Mouse (Mus musculus) hindbrain, embryonic 12.5 days (tissue): ENCODE data around the gene Cpne6. TPM values are rescaled to one million over a fixed set of nuclear protein-coding genes. Genes with fewer than 3 reads are reported as not detected.

Experiments
- ATAC-seq: fragments of 200-750 bp; cut with Nextera tagmentation; 2 replicates; pipeline ENCODE4 v1.8.0; 2017; ENCODE audit warnings: moderate TSS enrichment; ENCODE audit not compliant: low FRiP score
- H3K27ac ChIP-seq: fragments of 300-500 bp; sonication (generic); 2 replicates; pipeline ENCODE4 v1.5.1; 2016; ENCODE audit warnings: mild to moderate bottlenecking
- H3K27me3 ChIP-seq: fragments of 300-500 bp; sonication (generic); 2 replicates; pipeline ENCODE4 v1.6.1; 2016; ENCODE audit warnings: mild to moderate bottlenecking
- H3K36me3 ChIP-seq: fragments of 300-500 bp; sonication (generic); 2 replicates; pipeline ENCODE4 v1.6.1; 2016; ENCODE audit warnings: mild to moderate bottlenecking
- H3K4me1 ChIP-seq: fragments of 300-500 bp; sonication (generic); 2 replicates; pipeline ENCODE4 v1.6.1; 2016
- H3K4me2 ChIP-seq: fragments of 300-500 bp; sonication (generic); replicated peaks from 2 replicates; pipeline ENCODE4 v1.6.1; 2016; ENCODE audit warnings: mild to moderate bottlenecking
- H3K4me3 ChIP-seq: fragments of 300-500 bp; sonication (generic); 2 replicates; pipeline ENCODE4 v1.5.1; 2016; ENCODE audit warnings: mild to moderate bottlenecking
- H3K9ac ChIP-seq: fragments of 300-500 bp; sonication (generic); 2 replicates; pipeline ENCODE4 v1.6.1; 2016; ENCODE audit warnings: mild to moderate bottlenecking, moderate library complexity
- H3K9me3 ChIP-seq: fragments of 300-500 bp; sonication (generic); replicated peaks from 2 replicates; pipeline ENCODE4 v1.6.1; 2016; ENCODE audit warnings: mild to moderate bottlenecking
- WGBS: fragments of 180-500 bp; shearing (Covaris S2); methylation state at CpG from one replicate; pipeline ENCODE4 v1.1.7; 2016; 5-methylcytosine and 5-hydroxymethylcytosine counted together
- polyA plus RNA-seq: library from polyadenylated mRNA; unstranded; fragments of >200 nt; fragmentation: Nextera tagmentation; extraction: Ambion mirVana; gene quantifications from 2 replicates; pipeline ENCODE4 v1.2.1, GENCODE M21; 2016

The Cpne6 gene
- polyA plus RNA-seq = 0.83 and 1.4 TPM in 2 replicates

GRCm38 (mm10) chr14:55510125-55510731, at the start of gene Cpne6:
TSS of gene Cpne6 (plus strand) at chr14:55510445.
- H3K4me1 ChIP-seq = peaks cover 19% of the 10 kb centered on the region
- no peak for ATAC-seq
- H3K9ac ChIP-seq = no peak within 1 kb of the TSS
- no peak within 1 kb of the TSS for H3K27ac ChIP-seq
- no peak within 1 kb of the TSS for H3K4me2 ChIP-seq
- 69% methylated on average over 19 of the region's 22 CpGs for WGBS
- H3K36me3 ChIP-seq = 0 out of 2 replicates have a peak, but pooled peaks cover 6% of the 10 kb centered on the region
- H3K27me3 ChIP-seq = peaks cover 9% of the 10 kb centered on the region; the same call in 1 of the 2 replicates
- no peaks in the 10 kb centered on the region for H3K9me3 ChIP-seq
- no peak within 1 kb of the TSS for H3K4me3 ChIP-seq

GRCm38 (mm10) chr14:55461757-55462156, 48.5 kb upstream of the Cpne6 start:
- no peaks in the 10 kb centered on the region for H3K36me3 ChIP-seq
- 75% methylated on average over 4 of the region's 4 CpGs for WGBS
- ATAC-seq = no peak

GRCm38 (mm10) chr14:55466481-55466880, 43.8 kb upstream of the Cpne6 start:
- Histone ChIP-seq H3K27me3 (no peaks in the 10 kb centered on the region), H3K4me1 (0 out of 2 replicates have a peak, but pooled peaks cover 7% of the 10 kb centered on the region), H3K36me3 (no peaks in the 10 kb centered on the region), H3K9ac (no peak overlapping the region), H3K9me3 (no peaks in the 10 kb centered on the region), H3K4me3 (no peak overlapping the region), H3K4me2 (no peak overlapping the region), H3K27ac (no peak overlapping the region)
- 84% methylated on average over 4 of the region's 4 CpGs for WGBS
- no peak for ATAC-seq

More at GRCm38 (mm10) chr14:55461757-55462156, 48.5 kb upstream of the Cpne6 start:
- Histone ChIP-seq H3K27me3 (peaks cover 2% of the 10 kb centered on the region; the same call in 1 of the 2 replicates), H3K9me3 (no peaks in the 10 kb centered on the region), H3K4me3 (no peak overlapping the region), H3K9ac (no peak overlapping the region), H3K27ac (no peak overlapping the region), H3K4me1 (no peaks in the 10 kb centered on the region), H3K4me2 (no peak overlapping the region)

GRCm38 (mm10) chr14:55467108-55467507, 43.1 kb upstream of the Cpne6 start:
- H3K4me3 ChIP-seq = no peak overlapping the region
- H3K9ac ChIP-seq = no peak overlapping the region
- H3K4me1 ChIP-seq = 0 out of 2 replicates have a peak, but pooled peaks cover 7% of the 10 kb centered on the region
- WGBS = 80% methylated on average over 7 of the region's 7 CpGs
- no peak for ATAC-seq
- H3K27me3 ChIP-seq = no peaks in the 10 kb centered on the region; the same call in 1 of the 2 replicates
- H3K36me3 ChIP-seq = no peaks in the 10 kb centered on the region
- H3K27ac ChIP-seq = no peak overlapping the region
- H3K9me3 ChIP-seq = no peaks in the 10 kb centered on the region
- H3K4me2 ChIP-seq = no peak overlapping the region

GRCm38 (mm10) chr14:55468301-55468741, 41.9 kb upstream of the Cpne6 start:
- Histone ChIP-seq H3K4me2 (no peak overlapping the region), H3K27ac (no peak overlapping the region), H3K27me3 (no peaks in the 10 kb centered on the region; the same call in 1 of the 2 replicates), H3K36me3 (no peaks in the 10 kb centered on the region), H3K4me1 (0 out of 2 replicates have a peak, but pooled peaks cover 7% of the 10 kb centered on the region), H3K4me3 (no peak overlapping the region), H3K9ac (no peak overlapping the region), H3K9me3 (no peaks in the 10 kb centered on the region)
- 89% methylated on average over 2 of the region's 2 CpGs for WGBS
- ATAC-seq = no peak

GRCm38 (mm10) chr14:55469041-55469440, 41.2 kb upstream of the Cpne6 start:
- Histone ChIP-seq H3K4me1 (0 out of 2 replicates have a peak, but pooled peaks cover 7% of the 10 kb centered on the region), H3K9ac (no peak overlapping the region), H3K4me2 (no peak overlapping the region), H3K27me3 (no peaks in the 10 kb centered on the region; the same call in 1 of the 2 replicates), H3K36me3 (no peaks in the 10 kb centered on the region), H3K9me3 (no peaks in the 10 kb centered on the region), H3K4me3 (no peak overlapping the region), H3K27ac (no peak overlapping the region)
- 83% methylated on average over 2 of the region's 2 CpGs for WGBS
- no peak for ATAC-seq

GRCm38 (mm10) chr14:55469821-55470220, 40.4 kb upstream of the Cpne6 start:
- Histone ChIP-seq H3K36me3 (no peaks in the 10 kb centered on the region), H3K9me3 (no peaks in the 10 kb centered on the region), H3K4me1 (0 out of 2 replicates have a peak, but pooled peaks cover 7% of the 10 kb centered on the region), H3K4me3 (no peak overlapping the region), H3K27ac (no peak overlapping the region), H3K27me3 (no peaks in the 10 kb centered on the region; the same call in 1 of the 2 replicates), H3K4me2 (no peak overlapping the region), H3K9ac (no peak overlapping the region)
- 81% methylated on average over 6 of the region's 6 CpGs for WGBS
- ATAC-seq = no peak

- no peak overlapping the region for H3K4me3 ChIP-seq
- no peaks in the 10 kb centered on the region; the same call in 1 of the 2 replicates for H3K27me3 ChIP-seq
- H3K4me2 ChIP-seq = peak overlapping the region; percentile 25; the same call in 1 of the 2 replicates
- H3K9me3 ChIP-seq = no peaks in the 10 kb centered on the region
- no peak overlapping the region for H3K27ac ChIP-seq
- H3K4me1 ChIP-seq = 0 out of 2 replicates have a peak, but pooled peaks cover 7% of the 10 kb centered on the region
- ATAC-seq = no peak
- H3K9ac ChIP-seq = no peak overlapping the region
- 12% methylated on average over 10 of the region's 10 CpGs for WGBS
- no peaks in the 10 kb centered on the region for H3K36me3 ChIP-seq
Observed at GRCm38 (mm10) chr14:55470806-55471205, 39.4 kb upstream of the Cpne6 start.

- no peaks in the 10 kb centered on the region for H3K9me3 ChIP-seq
- no peak for ATAC-seq
- no peak overlapping the region for H3K27ac ChIP-seq
- WGBS = 72% methylated on average over 2 of the region's 2 CpGs
- H3K27me3 ChIP-seq = no peaks in the 10 kb centered on the region; the same call in 1 of the 2 replicates
- 0 out of 2 replicates have a peak, but pooled peaks cover 7% of the 10 kb centered on the region for H3K4me1 ChIP-seq
- no peak overlapping the region for H3K4me3 ChIP-seq
- no peak overlapping the region for H3K4me2 ChIP-seq
- no peak overlapping the region for H3K9ac ChIP-seq
- no peaks in the 10 kb centered on the region for H3K36me3 ChIP-seq
Observed at GRCm38 (mm10) chr14:55475654-55476053, 34.6 kb upstream of the Cpne6 start.

- H3K9ac ChIP-seq = no peak overlapping the region
- H3K27me3 ChIP-seq = no peaks in the 10 kb centered on the region
Observed at GRCm38 (mm10) chr14:55477421-55477820, 32.8 kb upstream of the Cpne6 start.

GRCm38 (mm10) chr14:55477829-55478228, 32.4 kb upstream of the Cpne6 start:
- H3K9me3 ChIP-seq = no peaks in the 10 kb centered on the region
- H3K4me2 ChIP-seq = no peak overlapping the region
- no peak for ATAC-seq
- H3K4me3 ChIP-seq = no peak overlapping the region
- no peaks in the 10 kb centered on the region for H3K27me3 ChIP-seq
- H3K9ac ChIP-seq = no peak overlapping the region
- WGBS = 93% methylated on average over 5 of the region's 5 CpGs
- H3K27ac ChIP-seq = no peak overlapping the region
- no peaks in the 10 kb centered on the region for H3K36me3 ChIP-seq
- H3K4me1 ChIP-seq = 0 out of 2 replicates have a peak, but pooled peaks cover 3% of the 10 kb centered on the region

More at GRCm38 (mm10) chr14:55477421-55477820, 32.8 kb upstream of the Cpne6 start:
- Histone ChIP-seq H3K36me3 (no peaks in the 10 kb centered on the region), H3K4me2 (no peak overlapping the region), H3K9me3 (no peaks in the 10 kb centered on the region), H3K4me3 (no peak overlapping the region), H3K4me1 (0 out of 2 replicates have a peak, but pooled peaks cover 3% of the 10 kb centered on the region), H3K27ac (no peak overlapping the region)
- 96% methylated on average over 1 of the region's 1 CpGs for WGBS
- no peak for ATAC-seq

GRCm38 (mm10) chr14:55478651-55479599, 31.3 kb upstream of the Cpne6 start, which contains the start of gene Dhrs4:
TSS of gene Dhrs4 (plus strand) at chr14:55478758.
- peak; percentile 95 for ATAC-seq

More at GRCm38 (mm10) chr14:55478651-55479599, 31.3 kb upstream of the Cpne6 start, which contains the start of gene Dhrs4:
- Histone ChIP-seq H3K9me3 (no peaks in the 10 kb centered on the region), H3K4me2 (peak within 1 kb of the TSS; percentile 56), H3K9ac (peak within 1 kb of the TSS; percentile 62), H3K4me3 (peak within 1 kb of the TSS; percentile 49), H3K27me3 (no peaks in the 10 kb centered on the region), H3K36me3 (no peaks in the 10 kb centered on the region), H3K4me1 (0 out of 2 replicates have a peak, but pooled peaks cover 3% of the 10 kb centered on the region), H3K27ac (peak within 1 kb of the TSS; percentile 64)
- under 1% methylated on average over 38 of the region's 38 CpGs for WGBS
